Mouse (Mus musculus): ENCODE data around the gene Gm10354. TPM values are rescaled to one million over a fixed set of nuclear protein-coding genes. Genes with fewer than 3 reads are reported as not detected.
"Not testable (repeated sequence)": the region's sequence is repeated elsewhere in the genome, so short reads cannot be mapped to it uniquely, and the experiment has no call there.

Gene Gm10354
- not detected in 2 replicates for polyA plus RNA-seq (2016; fragmentation: Nextera tagmentation; extraction: Ambion mirVana)

DNA sequence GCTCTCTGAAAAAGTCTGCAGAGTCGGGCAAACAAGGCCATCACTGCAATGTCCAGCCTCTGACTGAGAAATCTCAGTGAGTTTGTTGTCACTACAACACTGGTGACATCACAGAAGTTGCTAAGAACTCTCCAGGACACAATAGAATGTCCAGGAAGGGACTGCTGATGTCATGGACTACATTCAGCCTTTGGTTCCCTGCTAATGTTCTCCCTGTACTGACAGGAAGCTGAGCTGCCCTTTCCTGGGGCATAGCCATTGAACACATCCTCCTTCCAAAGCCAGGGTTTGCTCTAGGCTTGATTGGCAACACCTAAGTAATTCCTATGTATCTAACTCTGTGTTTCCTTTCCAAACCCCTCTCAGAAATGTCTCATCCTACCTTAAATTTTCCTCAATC lies at the start of gene Gm10354:
TSS of gene Gm10354 (minus strand) at position 101 of the 400 bp plus-strand sequence.
- H3K9me3 ChIP-seq = peaks cover 18% of the 10 kb centered on the region
- WGBS = 56% methylated on average over 1 of the region's 1 CpGs
- DNase-seq (ENCODE audit: low spot score) = peak; percentile 35
- H3K4me1 ChIP-seq; H3K4me3 ChIP-seq; H3K36me3 ChIP-seq; H3K27me3 ChIP-seq (ENCODE audit: insufficient read depth, poor library complexity, severe bottlenecking); H3K27ac ChIP-seq: not testable (repeated sequence)

DNA sequence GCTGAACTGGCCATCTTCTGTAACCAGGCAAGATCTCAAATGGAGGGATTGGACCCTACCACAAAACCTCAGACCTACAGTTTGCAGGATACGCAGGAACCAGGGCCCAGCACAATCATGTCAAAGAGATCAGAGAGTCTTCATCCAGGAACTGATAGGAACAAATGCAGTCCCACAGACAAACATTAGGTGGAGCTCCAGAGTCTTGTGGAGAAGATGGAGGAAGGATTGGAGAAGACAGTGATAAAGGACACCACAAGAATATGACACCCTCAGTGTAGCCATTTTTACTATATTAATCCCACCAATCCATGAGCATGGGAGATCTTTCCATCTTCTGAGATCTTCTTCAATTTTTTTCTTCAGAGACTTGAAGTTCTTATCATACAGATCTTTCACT lies 45.6 kb upstream of the Gm10354 start:
- not testable (repeated sequence) for H3K27me3 ChIP-seq (ENCODE audit: insufficient read depth, poor library complexity, severe bottlenecking); H3K27ac ChIP-seq; DNase-seq (ENCODE audit: low spot score); H3K4me3 ChIP-seq; H3K36me3 ChIP-seq; H3K4me1 ChIP-seq
- WGBS = 83% methylated on average over 1 of the region's 1 CpGs
- H3K9me3 ChIP-seq = peaks cover 17% of the 10 kb centered on the region

DNA sequence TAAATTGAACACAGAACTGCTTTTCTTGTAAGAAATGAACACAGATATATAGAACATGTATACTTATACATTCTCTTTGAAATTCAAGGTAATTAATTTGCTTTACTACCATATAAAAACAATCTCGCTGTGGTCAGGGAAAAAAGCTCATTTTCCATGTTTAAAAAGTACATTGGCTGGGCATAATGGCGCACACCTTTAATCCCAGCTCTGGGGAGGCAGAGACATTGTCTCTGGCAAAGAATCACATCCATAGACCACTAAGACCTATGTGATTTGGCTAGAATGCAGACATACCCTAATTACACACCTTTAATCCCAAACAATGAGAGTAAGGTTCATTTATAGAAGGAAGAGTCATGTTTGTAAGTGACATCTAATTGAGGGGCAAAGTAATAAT lies 41.3 kb upstream of the Gm10354 start:
- not testable (repeated sequence) for H3K4me1 ChIP-seq; H3K27me3 ChIP-seq (ENCODE audit: insufficient read depth, poor library complexity, severe bottlenecking); H3K4me3 ChIP-seq; H3K36me3 ChIP-seq; H3K27ac ChIP-seq
- WGBS = 65% methylated on average over 2 of the region's 2 CpGs
- peaks cover 19% of the 10 kb centered on the region for H3K9me3 ChIP-seq
- peak; percentile 63 for DNase-seq (ENCODE audit: low spot score)

DNA sequence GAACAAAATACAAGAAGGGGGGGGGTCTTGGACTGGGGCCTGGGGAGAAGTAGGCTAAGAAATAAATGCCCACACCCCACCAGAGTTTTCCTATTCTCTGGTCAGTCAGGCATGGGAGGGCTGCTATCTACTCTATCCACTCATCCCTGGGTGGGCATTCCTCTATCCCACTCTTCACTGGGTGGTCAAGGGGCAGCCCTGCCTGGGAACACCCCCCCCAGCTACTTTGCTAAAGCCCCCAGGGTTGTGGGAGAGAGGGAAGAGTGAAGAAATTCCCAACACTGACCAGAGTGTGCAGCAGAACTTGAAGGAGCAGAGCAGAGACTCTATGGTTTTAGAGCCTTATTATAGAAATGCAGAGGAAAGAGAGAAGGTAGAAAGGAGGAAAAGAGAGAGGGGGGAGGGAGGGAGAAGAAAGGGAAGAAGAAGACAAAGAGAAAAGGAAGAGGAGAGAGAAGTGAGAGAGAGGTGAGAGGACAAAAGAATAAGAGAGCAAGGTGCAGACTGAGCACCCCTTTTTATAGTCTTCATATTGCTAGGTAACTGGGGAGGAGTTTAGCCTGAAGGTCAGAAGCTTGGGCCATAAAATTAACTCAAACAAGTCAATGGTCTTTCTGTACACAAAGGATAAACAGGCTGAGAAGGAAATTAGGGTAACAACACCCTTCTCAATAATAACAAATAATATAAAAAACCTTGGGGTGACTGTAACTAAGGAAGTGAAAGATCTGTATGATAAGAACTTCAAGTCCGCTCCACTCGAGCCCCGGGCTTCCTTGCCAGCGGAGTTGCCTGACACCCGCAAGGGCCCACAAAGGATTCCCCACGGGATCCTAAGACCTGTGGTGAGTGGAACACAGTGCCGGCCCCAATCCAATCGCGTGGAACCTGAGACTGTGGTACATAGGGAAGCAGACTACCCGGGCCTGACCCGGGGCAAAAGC lies 32.2 kb upstream of the Gm10354 start:
- not testable (repeated sequence) for H3K4me1 ChIP-seq; H3K4me3 ChIP-seq; H3K27me3 ChIP-seq (ENCODE audit: insufficient read depth, poor library complexity, severe bottlenecking); H3K36me3 ChIP-seq; H3K27ac ChIP-seq
- WGBS = 79% methylated on average over 11 of the region's 11 CpGs
- peak; percentile 73 for DNase-seq (ENCODE audit: low spot score)
- peaks cover 22% of the 10 kb centered on the region for H3K9me3 ChIP-seq

DNA sequence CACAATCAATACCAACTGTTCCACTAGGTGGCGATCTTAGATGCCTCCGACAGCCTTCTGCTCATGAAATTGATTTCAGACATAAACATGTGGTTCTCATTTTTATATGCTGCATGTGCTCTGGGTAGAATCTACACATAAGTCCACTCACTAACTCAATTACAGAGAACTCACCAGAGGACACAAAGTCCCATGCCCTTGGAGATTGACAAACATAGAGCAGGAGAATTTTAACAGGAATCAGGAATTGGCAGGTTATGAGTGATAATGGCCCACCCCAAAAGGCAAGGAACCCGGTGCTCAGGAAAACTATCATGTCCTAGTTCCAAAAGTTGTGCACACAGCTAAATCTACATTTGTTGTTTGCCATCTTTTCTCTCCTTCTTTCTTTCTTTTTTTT lies 28.2 kb upstream of the Gm10354 start:
- H3K36me3 ChIP-seq; H3K4me1 ChIP-seq; H3K27ac ChIP-seq; DNase-seq (ENCODE audit: low spot score); H3K27me3 ChIP-seq (ENCODE audit: insufficient read depth, poor library complexity, severe bottlenecking); H3K4me3 ChIP-seq: not testable (repeated sequence)
- H3K9me3 ChIP-seq = peaks cover 36% of the 10 kb centered on the region
- WGBS = 51% methylated on average over 3 of the region's 3 CpGs

DNA sequence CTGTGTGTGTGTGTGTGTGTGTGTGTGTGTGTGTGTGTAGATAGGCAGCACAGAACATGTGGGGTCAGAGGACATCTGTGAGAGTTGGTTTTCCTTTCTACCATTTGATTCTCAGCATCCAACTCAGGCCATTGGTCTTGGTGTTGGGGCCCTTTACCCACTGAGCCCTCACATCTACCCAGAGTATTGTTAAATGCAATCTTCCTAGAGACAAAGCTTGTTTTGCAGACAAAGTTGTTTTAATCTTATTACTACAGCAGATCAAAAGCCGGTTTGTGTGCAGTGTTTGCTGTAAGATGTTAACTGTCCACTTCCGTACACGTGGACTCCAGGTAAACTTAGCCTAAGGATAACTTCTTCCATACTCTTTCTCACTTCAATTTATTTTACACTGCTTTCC lies 27.6 kb upstream of the Gm10354 start:
- not testable (repeated sequence) for H3K4me1 ChIP-seq; H3K27ac ChIP-seq; H3K4me3 ChIP-seq; H3K27me3 ChIP-seq (ENCODE audit: insufficient read depth, poor library complexity, severe bottlenecking); H3K36me3 ChIP-seq
- peak; percentile 74 for DNase-seq (ENCODE audit: low spot score)
- H3K9me3 ChIP-seq = peaks cover 32% of the 10 kb centered on the region
- WGBS = 68% methylated on average over 3 of the region's 3 CpGs

- 59% methylated on average over 3 of the region's 4 CpGs for WGBS
- H3K27ac ChIP-seq = not testable (repeated sequence)
Observed at GRCm38 (mm10) chr5:15005584-15005983, 26.8 kb upstream of the Gm10354 start.

DNA sequence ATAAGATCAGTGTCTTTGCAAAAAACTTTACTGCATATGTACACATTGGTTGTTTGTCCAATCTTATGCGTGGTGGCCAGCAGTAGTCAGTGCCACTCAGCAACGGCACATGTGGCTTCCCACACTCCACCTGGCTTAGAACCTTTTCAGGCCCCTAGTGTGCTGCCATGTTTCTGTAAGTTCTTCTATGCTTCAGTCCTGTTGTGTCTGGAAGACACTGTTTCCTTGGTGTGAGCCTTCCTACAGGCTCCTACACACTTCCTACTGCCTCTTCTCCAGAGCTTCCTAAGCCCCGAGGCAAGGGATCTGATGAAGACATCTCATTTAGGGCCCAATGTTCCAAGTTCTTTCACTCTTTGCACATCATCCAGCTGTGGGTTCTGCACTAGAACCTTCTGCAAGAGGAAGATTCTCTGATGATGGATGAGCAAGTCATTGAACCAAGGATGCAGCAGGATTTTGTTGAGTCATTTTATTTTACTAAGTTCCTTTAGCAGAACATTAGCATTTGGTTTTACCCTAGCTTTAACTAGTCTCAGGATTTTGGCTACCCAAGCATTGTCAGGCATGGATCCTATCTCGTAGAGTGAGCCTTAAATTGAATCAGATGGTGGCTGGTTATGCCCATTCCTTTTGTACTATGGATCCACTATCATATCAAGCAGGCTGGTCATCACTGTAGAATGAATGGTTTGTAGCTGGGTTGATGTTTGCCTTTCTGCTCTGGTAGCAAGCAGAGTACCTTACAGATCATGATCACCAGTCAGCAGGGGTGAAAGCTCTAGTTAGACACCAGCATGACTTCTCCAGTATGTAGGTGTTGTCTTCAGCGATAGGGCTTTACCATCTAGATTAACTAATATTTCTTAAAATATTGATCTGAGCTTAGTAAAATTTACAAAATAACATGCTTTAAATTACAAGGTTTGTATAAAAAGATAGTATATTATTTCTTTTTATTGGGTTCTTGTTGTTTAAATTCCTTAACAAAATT lies 26.1 kb upstream of the Gm10354 start:
- H3K27ac ChIP-seq; H3K4me3 ChIP-seq; H3K4me1 ChIP-seq; H3K36me3 ChIP-seq; H3K27me3 ChIP-seq (ENCODE audit: insufficient read depth, poor library complexity, severe bottlenecking): not testable (repeated sequence)
- H3K9me3 ChIP-seq = peaks cover 22% of the 10 kb centered on the region
- DNase-seq (ENCODE audit: low spot score) = peak; percentile 70
- WGBS = 71% methylated on average over 5 of the region's 5 CpGs

More at GRCm38 (mm10) chr5:15005584-15005983, 26.8 kb upstream of the Gm10354 start:
- H3K36me3 ChIP-seq; H3K4me1 ChIP-seq; H3K27me3 ChIP-seq (ENCODE audit: insufficient read depth, poor library complexity, severe bottlenecking); H3K4me3 ChIP-seq; DNase-seq (ENCODE audit: low spot score): not testable (repeated sequence)
- peaks cover 26% of the 10 kb centered on the region for H3K9me3 ChIP-seq

- H3K36me3 ChIP-seq; H3K4me1 ChIP-seq; H3K4me3 ChIP-seq; H3K27ac ChIP-seq; H3K27me3 ChIP-seq (ENCODE audit: insufficient read depth, poor library complexity, severe bottlenecking); DNase-seq (ENCODE audit: low spot score): not testable (repeated sequence)
- peaks cover 24% of the 10 kb centered on the region for H3K9me3 ChIP-seq
- 72% methylated on average over 9 of the region's 9 CpGs for WGBS
Observed at GRCm38 (mm10) chr5:14998077-14998476, 19.3 kb upstream of the Gm10354 start.

- WGBS = 79% methylated on average over 4 of the region's 4 CpGs
- peak; percentile 82 for DNase-seq (ENCODE audit: low spot score)
- H3K9me3 ChIP-seq = peaks cover 22% of the 10 kb centered on the region
- not testable (repeated sequence) for H3K27ac ChIP-seq; H3K36me3 ChIP-seq; H3K27me3 ChIP-seq (ENCODE audit: insufficient read depth, poor library complexity, severe bottlenecking); H3K4me1 ChIP-seq; H3K4me3 ChIP-seq
Observed at GRCm38 (mm10) chr5:14997556-14997955, 18.8 kb upstream of the Gm10354 start.

- H3K27me3 ChIP-seq (ENCODE audit: insufficient read depth, poor library complexity, severe bottlenecking); H3K27ac ChIP-seq; DNase-seq (ENCODE audit: low spot score); H3K4me1 ChIP-seq; H3K4me3 ChIP-seq; H3K36me3 ChIP-seq: not testable (repeated sequence)
- H3K9me3 ChIP-seq = peaks cover 18% of the 10 kb centered on the region
- WGBS = 68% methylated on average over 7 of the region's 7 CpGs
Observed at GRCm38 (mm10) chr5:14996670-14997249, 18.0 kb upstream of the Gm10354 start.

DNA sequence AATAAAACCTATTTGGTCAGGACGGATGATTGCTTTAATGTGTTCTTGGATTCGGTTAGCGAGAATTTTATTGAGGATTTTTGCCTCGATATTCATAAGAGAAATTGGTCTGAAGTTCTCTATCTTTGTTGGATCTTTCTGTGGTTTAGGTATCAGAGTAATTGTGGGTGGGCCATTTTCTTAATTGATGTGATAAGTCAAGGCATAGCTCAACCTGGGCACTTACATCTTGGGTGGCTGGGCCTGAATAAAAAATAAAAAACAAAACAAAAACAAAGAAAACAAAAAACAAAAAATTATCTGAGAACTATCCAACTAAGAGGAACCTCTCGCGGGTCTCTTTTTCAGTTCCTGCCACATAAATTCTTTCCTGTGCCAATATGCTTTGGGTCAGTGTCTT lies 15.4 kb upstream of the Gm10354 start:
- H3K36me3 ChIP-seq; DNase-seq (ENCODE audit: low spot score); H3K27ac ChIP-seq; H3K27me3 ChIP-seq (ENCODE audit: insufficient read depth, poor library complexity, severe bottlenecking); H3K4me3 ChIP-seq; H3K4me1 ChIP-seq: not testable (repeated sequence)
- H3K9me3 ChIP-seq = peaks cover 22% of the 10 kb centered on the region
- 83% methylated on average over 6 of the region's 6 CpGs for WGBS

All from heart, embryonic 10.5 days (tissue).